Mouse (Mus musculus) spleen, postnatal 14 days (tissue): ENCODE data around the gene Adal.

ENCODE experiments used
- DNase-seq, 2 experiments: peaks; one replicate each; pipeline ENCODE4 v3.0.0; 2021 to 2022; ENCODE audit warnings: low spot score in 2 of 2

Gene Adal

GRCm38 (mm10) chr2:121178828-121179479 lies 38.7 kb downstream of the Adal start:
- DNase-seq = no peak

GRCm38 (mm10) chr2:121183431-121183830 lies 43.2 kb downstream of the Adal start:
- no peak for DNase-seq

GRCm38 (mm10) chr2:121184142-121184541 lies 43.9 kb downstream of the Adal start:
- DNase-seq = no peak

GRCm38 (mm10) chr2:121188530-121188929 lies 48.3 kb downstream of the Adal start:
- DNase-seq = no peak

- no peak for DNase-seq
These were observed 55.2 kb downstream of the Adal start for GRCm38 (mm10) chr2:121195466-121195865.

GRCm38 (mm10) chr2:121204276-121204675 lies 64.0 kb downstream of the Adal start:
- DNase-seq = no peak
